Mouse (Mus musculus) mesoderm, embryonic 11.5 days (tissue): ENCODE results near the gene Gm49354.
"Not testable (repeated sequence)": the region's sequence is repeated elsewhere in the genome, so short reads cannot be mapped to it uniquely, and the experiment has no call there.

Experiments used
- DNase-seq: peaks from one replicate; pipeline ENCODE4 v3.0.0-alpha.2; 2012; ENCODE audit warnings: low read depth, low spot score

The Gm49354 gene

GRCm38 (mm10) chr13:59711984-59712383, 70.1 kb downstream of the Gm49354 start, which contains the start of gene Spata31d1b:
TSS of gene Spata31d1b (plus strand) at chr13:59712284.
- DNase-seq, result not testable (repeated sequence)

DNA sequence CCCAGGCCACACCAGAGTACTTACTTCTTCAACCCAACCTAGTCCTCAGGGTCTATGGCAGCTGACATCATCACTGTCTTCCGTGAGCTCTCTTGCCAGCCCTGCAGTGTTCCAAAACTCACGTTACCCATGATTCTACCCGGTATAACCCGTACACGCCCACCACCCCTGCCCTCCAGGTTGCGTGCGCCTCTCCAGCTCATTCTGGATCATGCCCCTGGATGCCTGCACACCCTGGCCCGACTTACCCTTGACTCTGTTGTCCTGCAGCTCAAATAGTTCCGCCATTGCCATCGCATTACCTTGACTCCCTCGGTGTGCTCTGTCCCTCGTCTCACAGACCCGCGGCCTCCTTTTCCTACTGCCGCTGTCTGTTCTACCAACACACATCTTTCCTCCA, 71.8 kb downstream of the Gm49354 start, which contains the start of gene Spata31d1a:
TSS of gene Spata31d1a (minus strand) at position 101 of the 400 bp plus-strand sequence.
- DNase-seq, result no peak
